Mouse (Mus musculus) kidney, postnatal 36 days (tissue): Measurements from ENCODE around the gene Mcu.

ENCODE experiments used
- DNase-seq, 2 experiments: peaks; one replicate each; pipeline ENCODE4 v3.0.0; 2021 to 2022; ENCODE audit warnings: mixed read lengths in 2 of 2

The Mcu gene

DNA sequence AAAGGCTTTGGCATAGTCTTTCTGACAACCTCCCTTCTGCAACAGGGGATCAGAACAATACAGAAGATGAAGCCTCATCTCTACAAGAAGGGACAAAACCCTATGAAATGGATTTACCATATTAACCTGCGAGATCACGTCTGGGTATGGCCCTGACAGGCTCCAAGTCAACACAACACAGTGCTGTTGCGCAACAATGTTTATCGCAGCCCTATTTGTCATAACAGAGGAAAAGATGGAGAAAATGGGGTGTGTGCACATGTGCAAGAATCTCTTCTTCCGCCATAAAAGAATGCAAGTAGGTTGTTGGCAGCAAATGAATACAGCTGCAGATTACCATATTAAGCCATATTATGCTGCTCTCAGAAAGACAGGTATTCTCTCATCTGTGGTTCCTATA, 88.7 kb downstream of the Mcu start:
- DNase-seq = no peak

GRCm38 (mm10) chr10:59527311-59527710, 89.2 kb downstream of the Mcu start:
- no peak for DNase-seq

- DNase-seq = peak; percentile 31 to 46
Measured at GRCm38 (mm10) chr10:59524675-59525074, 91.8 kb downstream of the Mcu start.

DNA sequence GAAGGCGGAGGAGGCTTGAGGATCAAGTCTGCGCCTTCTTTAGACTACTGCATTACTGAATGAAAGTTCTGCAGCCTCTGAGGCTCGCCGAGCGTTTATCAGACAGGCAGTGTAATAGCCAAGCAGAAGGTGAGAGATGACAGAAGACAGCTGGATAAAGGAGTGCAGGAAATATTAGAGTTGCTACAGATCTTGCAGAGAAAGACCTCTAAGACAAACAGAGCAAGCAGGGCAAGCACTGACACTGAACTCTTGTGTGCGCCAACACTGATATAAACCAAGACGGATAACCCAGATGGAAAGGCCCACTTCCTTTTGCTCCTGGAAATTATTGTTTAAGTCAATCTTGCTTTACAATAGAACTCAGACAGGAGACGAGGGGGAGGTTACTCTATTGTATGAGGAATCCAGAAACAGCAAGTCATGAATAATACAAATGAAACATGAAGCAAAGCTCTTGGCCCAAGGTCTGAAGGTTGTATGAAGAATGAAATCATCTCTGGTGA, 92.6 kb downstream of the Mcu start:
- DNase-seq = no peak

- DNase-seq = peak; percentile 67 to 85
Measured at GRCm38 (mm10) chr10:59520701-59521100, 95.8 kb downstream of the Mcu start.

DNA sequence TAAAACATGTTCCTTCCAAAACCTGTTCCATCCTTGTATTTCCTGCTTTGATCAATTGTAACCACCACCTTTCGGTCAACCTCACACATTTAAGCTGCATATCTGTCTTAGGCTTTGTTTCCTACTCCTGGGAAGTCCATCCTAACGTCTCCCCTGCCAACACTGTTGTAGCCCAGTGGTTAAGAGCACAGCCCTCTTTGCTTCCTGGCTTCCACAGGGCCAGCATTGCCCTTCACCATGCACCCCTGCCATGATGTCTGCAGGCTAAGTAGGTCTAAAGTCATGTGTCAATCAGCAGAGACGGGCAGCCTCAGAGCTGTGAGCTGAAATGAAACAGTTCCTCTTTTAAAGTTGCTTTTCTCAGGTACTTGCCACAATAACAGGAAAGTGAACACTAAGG, 97.1 kb downstream of the Mcu start:
- no peak for DNase-seq

DNA sequence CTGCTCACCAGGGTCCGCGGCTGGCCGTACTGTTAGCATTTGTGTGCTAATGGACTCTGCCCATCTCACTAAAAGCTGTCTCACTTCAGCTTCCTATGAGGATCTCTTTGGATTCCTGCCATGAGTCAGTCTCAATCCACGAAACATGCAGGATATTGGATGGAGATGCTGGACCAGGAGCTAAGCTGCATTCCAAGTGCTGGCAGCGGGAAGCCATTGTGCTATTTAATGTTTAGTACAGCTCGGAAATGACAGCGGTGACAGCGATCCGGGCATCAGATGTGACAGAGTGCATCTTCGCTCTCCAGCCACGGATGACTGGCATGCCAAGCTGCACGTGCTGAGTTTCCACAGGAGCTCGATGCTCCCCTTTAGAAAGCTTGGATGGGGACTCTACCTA, 99.3 kb downstream of the Mcu start:
- no peak for DNase-seq

DNA sequence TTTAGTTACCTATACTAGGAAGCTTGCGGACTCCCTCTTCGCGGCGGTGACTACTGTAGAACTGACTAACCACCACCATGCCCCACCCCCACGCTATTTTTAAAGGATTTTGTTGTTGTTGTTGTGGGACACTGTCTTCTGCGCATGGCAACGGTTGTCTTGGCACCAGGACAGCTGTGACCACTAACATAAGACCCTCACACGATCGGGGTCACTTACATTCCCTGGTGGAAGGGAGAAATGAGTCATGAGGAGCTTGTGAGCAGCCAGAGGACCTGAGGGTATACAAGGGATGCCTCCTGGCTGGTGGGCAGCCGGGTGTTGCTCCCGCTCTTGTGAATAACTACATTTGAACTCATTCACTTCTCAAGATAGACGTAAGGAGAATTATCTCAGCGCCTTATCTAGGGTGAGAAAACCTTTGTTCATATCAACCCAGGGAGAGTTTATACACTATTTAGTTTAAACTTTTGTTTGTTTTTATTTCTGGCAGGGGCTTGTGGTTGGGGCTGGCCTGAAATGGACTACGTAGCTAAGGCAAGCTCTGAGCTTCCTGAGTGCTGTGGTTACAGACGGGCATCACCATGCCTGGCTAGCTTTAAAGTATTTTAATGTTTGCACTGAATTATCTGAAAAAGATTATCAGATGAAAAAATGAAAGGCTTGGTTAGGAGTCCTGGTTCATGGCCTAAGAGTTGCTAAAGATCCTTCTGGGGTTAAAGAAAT, 101.6 kb downstream of the Mcu start:
- no peak for DNase-seq

DNA sequence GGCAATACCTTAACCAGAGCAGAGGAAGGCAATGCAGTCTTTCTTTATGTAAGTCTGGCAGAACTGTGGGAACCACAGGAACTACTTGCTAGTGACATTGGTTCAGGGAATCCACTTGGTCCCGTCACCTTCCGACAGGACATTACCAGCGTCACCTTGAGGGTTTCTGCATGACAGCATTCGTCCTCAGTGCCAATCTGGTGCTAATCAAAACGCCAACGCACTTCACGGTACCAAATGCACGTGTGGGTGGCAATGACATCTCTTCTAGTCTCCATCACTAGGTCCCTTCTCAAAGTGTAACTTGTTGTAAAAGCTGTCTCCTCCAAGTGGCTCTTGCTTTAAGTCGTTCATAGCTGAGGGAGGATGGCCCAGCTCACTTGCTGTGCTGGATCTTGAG, 104.3 kb downstream of the Mcu start:
- DNase-seq = no peak

GRCm38 (mm10) chr10:59511427-59511963, 105.0 kb downstream of the Mcu start:
- no peak for DNase-seq

DNA sequence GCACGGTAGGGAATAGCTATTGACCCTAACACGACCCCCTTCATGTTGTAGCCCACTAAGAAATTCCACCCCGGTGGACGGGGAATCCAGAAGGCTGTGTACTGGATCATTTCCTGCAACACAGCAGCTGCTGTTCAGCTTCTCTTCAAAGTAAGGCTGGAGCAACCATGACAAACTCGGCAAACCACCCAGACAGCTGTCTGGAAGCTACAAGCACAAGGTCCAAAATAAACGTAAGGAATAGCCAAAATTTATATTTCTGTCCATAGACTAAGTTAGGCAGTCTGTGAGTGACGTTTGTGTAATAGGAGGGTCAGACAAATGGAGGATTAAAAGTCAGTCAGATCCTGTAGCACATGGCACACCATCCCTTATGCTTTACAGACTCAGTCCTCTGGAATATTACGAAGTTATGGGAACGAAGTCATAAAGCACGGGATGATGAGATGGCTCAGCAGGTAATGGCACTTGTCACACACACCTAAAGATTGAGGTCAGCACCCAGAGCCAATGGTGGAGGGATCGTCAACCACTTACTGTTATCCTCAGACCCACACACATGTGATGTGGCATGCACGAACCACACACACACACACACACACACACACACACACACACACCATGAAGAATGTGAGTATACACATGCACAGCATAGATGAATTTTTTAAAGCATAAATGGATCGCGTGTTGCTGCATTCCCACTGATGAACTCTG, 105.6 kb downstream of the Mcu start:
- DNase-seq = no peak

DNA sequence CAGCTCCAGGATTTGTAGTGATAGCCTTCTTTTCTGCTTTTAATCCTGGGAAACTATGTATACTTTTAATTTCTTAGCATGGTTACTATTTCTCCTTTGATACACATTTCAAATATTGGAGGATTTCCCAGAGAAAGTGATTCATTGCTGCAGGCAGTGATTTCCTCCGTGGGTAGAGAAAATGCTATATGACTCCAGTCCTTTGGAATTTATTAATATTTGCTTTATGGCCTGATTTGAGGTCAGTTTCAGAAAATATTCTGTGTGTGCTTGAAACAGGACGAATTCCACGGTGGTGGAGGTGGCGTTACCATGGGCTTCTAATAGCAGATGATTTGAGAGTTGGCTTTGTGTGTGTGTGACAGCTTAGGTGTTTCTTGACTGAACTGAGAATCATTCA, 107.3 kb downstream of the Mcu start:
- DNase-seq = no peak

- no peak for DNase-seq
Measured at GRCm38 (mm10) chr10:59506711-59507110, 109.8 kb downstream of the Mcu start.

GRCm38 (mm10) chr10:59504291-59504690, 112.2 kb downstream of the Mcu start:
- DNase-seq = peak in 1 of 2 experiments; percentile 28

DNA sequence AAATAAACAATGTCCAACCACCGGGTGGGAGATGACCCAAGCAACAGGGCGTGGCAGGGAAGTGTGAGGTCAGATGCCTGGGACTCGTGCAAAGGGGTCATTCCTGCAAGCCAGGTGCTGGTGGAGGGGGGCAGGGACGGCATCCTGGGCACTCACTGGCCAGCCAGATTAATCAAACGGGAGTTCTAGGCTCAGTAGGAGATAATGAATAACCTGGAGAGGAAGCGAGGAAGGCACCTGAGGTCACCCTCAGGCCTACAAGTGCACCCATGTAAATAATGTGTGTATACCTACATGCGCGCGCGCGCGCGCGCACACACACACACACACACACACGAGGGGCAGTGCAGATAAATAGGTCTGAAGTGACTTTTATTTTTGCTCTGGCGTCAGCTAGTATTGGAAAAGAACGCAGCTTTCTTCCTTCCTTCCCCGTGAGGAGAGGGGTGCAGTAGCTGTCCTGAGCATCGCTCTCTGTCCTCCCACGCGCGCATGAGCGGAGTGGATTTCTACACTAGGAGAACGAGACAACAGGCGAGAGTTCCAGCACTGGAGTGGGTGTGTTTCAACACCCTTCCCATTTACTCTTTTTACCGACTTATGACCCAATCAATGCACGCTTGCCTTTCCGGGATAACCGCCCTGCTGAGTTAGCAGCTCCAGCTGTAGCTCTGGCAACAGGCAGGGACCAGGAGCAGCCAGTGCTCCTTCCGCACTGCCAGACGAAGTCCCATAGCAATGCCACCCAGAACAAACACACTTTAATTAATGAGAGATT, 112.9 kb downstream of the Mcu start:
- DNase-seq = peak; percentile 53 to 54

DNA sequence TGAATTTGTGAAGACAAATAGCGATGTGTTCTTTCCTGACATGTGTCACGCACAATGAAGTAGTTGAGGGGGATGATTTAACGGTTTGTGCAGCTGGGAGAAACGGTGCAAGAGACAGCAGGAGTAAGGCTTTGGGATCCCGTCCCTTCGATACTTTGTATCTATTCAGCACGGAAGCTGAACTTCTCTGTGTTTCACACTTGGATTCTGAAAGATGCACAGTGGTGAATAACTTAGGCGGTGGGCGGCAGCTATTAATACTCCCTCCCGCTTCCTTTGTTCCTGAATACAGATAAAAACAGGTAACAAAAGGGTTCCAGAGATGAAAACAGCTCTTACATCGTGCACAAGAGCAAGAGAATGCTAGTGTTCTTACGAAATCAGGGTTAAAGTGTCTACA, 114.1 kb downstream of the Mcu start:
- no peak for DNase-seq

DNA sequence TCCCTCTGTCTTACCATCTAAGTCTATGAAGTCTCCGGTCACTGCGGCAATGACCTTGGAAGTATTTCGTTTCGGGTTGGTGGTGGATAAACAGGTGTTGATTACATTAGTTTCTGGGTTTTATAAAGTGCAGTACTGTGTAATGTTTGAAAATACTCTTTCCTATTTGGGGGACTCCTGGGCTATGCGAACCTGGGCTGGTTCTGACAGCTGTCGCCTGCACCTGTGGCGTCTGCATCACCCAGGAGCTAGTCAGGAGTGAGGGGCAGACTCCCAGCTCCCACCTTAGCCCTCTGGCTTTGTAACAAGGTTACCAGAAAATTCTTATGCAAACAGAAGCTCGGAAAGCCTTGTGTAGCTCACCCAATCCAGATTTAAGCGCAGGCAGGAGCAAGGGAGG, 114.7 kb downstream of the Mcu start:
- no peak for DNase-seq

- DNase-seq = no peak
Measured at GRCm38 (mm10) chr10:59500225-59500624, 116.3 kb downstream of the Mcu start.

GRCm38 (mm10) chr10:59497019-59497418, 119.5 kb downstream of the Mcu start:
- no peak for DNase-seq

GRCm38 (mm10) chr10:59494917-59495316, 121.6 kb downstream of the Mcu start:
- DNase-seq = no peak

DNA sequence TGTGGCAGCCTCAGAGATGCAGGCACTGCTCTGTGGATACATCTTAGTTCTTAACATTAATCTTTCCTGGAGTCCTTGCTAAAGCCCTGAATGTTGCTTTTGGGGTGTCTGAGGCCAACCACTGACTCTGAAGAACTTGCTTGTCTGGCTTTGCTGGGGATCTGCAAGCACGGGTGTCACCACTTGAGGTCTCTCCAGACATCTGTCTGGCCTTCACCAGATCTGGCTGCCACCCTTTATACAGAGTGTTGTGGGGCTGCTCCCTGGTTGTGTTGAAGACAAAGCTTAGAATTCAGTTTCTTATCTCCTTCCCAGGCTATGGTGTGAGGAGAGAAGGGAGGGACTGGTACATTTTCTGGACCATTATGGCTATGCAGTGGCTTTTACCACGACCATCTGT, 122.4 kb downstream of the Mcu start:
- peak in 1 of 2 experiments; percentile 49 for DNase-seq

DNA sequence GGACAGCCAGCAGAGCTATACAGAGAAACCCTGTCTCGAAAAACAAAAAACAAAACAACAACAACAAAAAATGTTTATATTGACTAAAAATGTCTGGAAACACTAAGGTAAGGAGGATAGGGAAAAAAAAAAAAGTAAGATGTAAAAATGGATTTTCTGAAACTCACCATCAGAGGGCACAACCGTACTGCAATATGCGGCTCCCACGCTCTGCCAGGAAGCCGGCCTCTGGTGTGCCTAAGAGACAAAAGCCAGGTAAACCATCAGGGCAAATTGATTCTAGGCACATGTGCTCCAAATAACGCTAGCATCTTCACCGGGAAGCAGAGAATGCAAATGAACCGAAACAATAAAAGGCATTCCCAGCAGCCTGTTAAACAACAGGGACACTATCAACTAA, 125.6 kb downstream of the Mcu start:
- peak in 1 of 2 experiments; percentile 60 for DNase-seq

- DNase-seq = no peak
Measured at GRCm38 (mm10) chr10:59489411-59489810, 127.1 kb downstream of the Mcu start.
